Mouse (Mus musculus): ENCODE data around the gene Dhcr7. TPM values are rescaled to one million over a fixed set of nuclear protein-coding genes. Genes with fewer than 3 reads are reported as not detected.

The Dhcr7 gene
- polyA plus RNA-seq, 2 experiments, result 52.7 to 82.8 TPM

- Histone ChIP-seq H3K27me3 (ENCODE audit: control insufficient read depth, insufficient read depth, low read length) (no peaks in the 10 kb centered on the region), H3K9ac (ENCODE audit: low read depth, low read length, severe bottlenecking) (no peak overlapping the region), H3K4me2 (replicated peaks; ENCODE audit: low read depth, low read length, severe bottlenecking) (no peak overlapping the region), H3K4me1 (ENCODE audit: control insufficient read depth, insufficient read depth, low read length) (no peaks in the 10 kb centered on the region), H3K9me3 (ENCODE audit: control insufficient read depth, low read length) (no peaks in the 10 kb centered on the region), H3K36me3 (ENCODE audit: control insufficient read depth, insufficient read depth, low read length) (peaks cover 70% of the 10 kb centered on the region), H3K27ac (replicated peaks; ENCODE audit: low read depth, low read length) (no peak overlapping the region), H3K4me3 (replicated peaks; ENCODE audit: low read length) (no peak overlapping the region)
- WGBS, result 91% methylated on average over 5 of the region's 5 CpGs
- DNase-seq (ENCODE audit: low spot score) (no peak), ATAC-seq (ENCODE audit: low FRiP score, low read depth) (no peak)
- no peak for TF ChIP-seq POLR2A (IDR thresholded peaks at IDR 0.05; ENCODE audit: borderline replicate concordance, extremely low read depth, insufficient read depth, insufficient read length)
These were observed 17.2 kb downstream of the Dhcr7 start for GRCm38 (mm10) chr7:143840121-143840520.

- no peak overlapping the region for H3K9ac ChIP-seq (ENCODE audit: low read depth, low read length, severe bottlenecking)
- no peaks in the 10 kb centered on the region for H3K9me3 ChIP-seq (ENCODE audit: control insufficient read depth, low read length)
- H3K36me3 ChIP-seq (ENCODE audit: control insufficient read depth, insufficient read depth, low read length), result peaks cover 82% of the 10 kb centered on the region
- DNase-seq (ENCODE audit: low spot score) (no peak), ATAC-seq (ENCODE audit: low FRiP score, low read depth) (no peak)
- TF ChIP-seq POLR2A (IDR thresholded peaks at IDR 0.05; ENCODE audit: borderline replicate concordance, extremely low read depth, insufficient read depth, insufficient read length), result no peak
- H3K4me3 ChIP-seq (replicated peaks; ENCODE audit: low read length), result no peak overlapping the region
- H3K4me2 ChIP-seq (replicated peaks; ENCODE audit: low read depth, low read length, severe bottlenecking), result no peak overlapping the region
- WGBS, result 96% methylated on average over 8 of the region's 8 CpGs
- no peaks in the 10 kb centered on the region for H3K4me1 ChIP-seq (ENCODE audit: control insufficient read depth, insufficient read depth, low read length)
- no peak overlapping the region for H3K27ac ChIP-seq (replicated peaks; ENCODE audit: low read depth, low read length)
- no peaks in the 10 kb centered on the region for H3K27me3 ChIP-seq (ENCODE audit: control insufficient read depth, insufficient read depth, low read length)
These were observed 18.4 kb downstream of the Dhcr7 start for GRCm38 (mm10) chr7:143841301-143841700.

GRCm38 (mm10) chr7:143848127-143848767, 25.3 kb downstream of the Dhcr7 start:
- 87% methylated on average over 5 of the region's 5 CpGs for WGBS
- no peaks in the 10 kb centered on the region for H3K4me1 ChIP-seq (ENCODE audit: control insufficient read depth, insufficient read depth, low read length)
- H3K9ac ChIP-seq (ENCODE audit: low read depth, low read length, severe bottlenecking), result no peak overlapping the region
- ATAC-seq (ENCODE audit: low FRiP score, low read depth) (no peak), DNase-seq (ENCODE audit: low spot score) (no peak)
- TF ChIP-seq POLR2A (IDR thresholded peaks at IDR 0.05; ENCODE audit: borderline replicate concordance, extremely low read depth, insufficient read depth, insufficient read length), result no peak
- H3K36me3 ChIP-seq (ENCODE audit: control insufficient read depth, insufficient read depth, low read length), result peaks cover 58% of the 10 kb centered on the region
- H3K4me2 ChIP-seq (replicated peaks; ENCODE audit: low read depth, low read length, severe bottlenecking), result no peak overlapping the region
- no peak overlapping the region for H3K27ac ChIP-seq (replicated peaks; ENCODE audit: low read depth, low read length)
- H3K4me3 ChIP-seq (replicated peaks; ENCODE audit: low read length), result no peak overlapping the region
- H3K27me3 ChIP-seq (ENCODE audit: control insufficient read depth, insufficient read depth, low read length), result no peaks in the 10 kb centered on the region
- H3K9me3 ChIP-seq (ENCODE audit: control insufficient read depth, low read length), result no peaks in the 10 kb centered on the region

GRCm38 (mm10) chr7:143848768-143849482, 26.0 kb downstream of the Dhcr7 start:
- DNase-seq (ENCODE audit: low spot score), result no peak
- Histone ChIP-seq H3K4me1 (ENCODE audit: control insufficient read depth, insufficient read depth, low read length) (no peaks in the 10 kb centered on the region), H3K9me3 (ENCODE audit: control insufficient read depth, low read length) (no peaks in the 10 kb centered on the region), H3K4me2 (replicated peaks; ENCODE audit: low read depth, low read length, severe bottlenecking) (no peak overlapping the region), H3K27ac (replicated peaks; ENCODE audit: low read depth, low read length) (no peak overlapping the region), H3K9ac (ENCODE audit: low read depth, low read length, severe bottlenecking) (no peak overlapping the region), H3K4me3 (replicated peaks; ENCODE audit: low read length) (no peak overlapping the region), H3K27me3 (ENCODE audit: control insufficient read depth, insufficient read depth, low read length) (no peaks in the 10 kb centered on the region), H3K36me3 (ENCODE audit: control insufficient read depth, insufficient read depth, low read length) (peaks cover 51% of the 10 kb centered on the region)
- no peak for ATAC-seq (ENCODE audit: low FRiP score, low read depth)
- WGBS, result 76% methylated on average over 6 of the region's 8 CpGs
- TF ChIP-seq POLR2A (IDR thresholded peaks at IDR 0.05; ENCODE audit: borderline replicate concordance, extremely low read depth, insufficient read depth, insufficient read length), result no peak

- no peaks in the 10 kb centered on the region for H3K36me3 ChIP-seq (ENCODE audit: control insufficient read depth, insufficient read depth, low read length)
- 76% methylated on average over 2 of the region's 2 CpGs for WGBS
- no peaks in the 10 kb centered on the region for H3K9me3 ChIP-seq (ENCODE audit: control insufficient read depth, low read length)
- no peak within 1 kb of the TSS for H3K27ac ChIP-seq (replicated peaks; ENCODE audit: low read depth, low read length)
- no peak for TF ChIP-seq POLR2A (IDR thresholded peaks at IDR 0.05; ENCODE audit: borderline replicate concordance, extremely low read depth, insufficient read depth, insufficient read length)
- ATAC-seq (ENCODE audit: low FRiP score, low read depth), result no peak
- no peak within 1 kb of the TSS for H3K9ac ChIP-seq (ENCODE audit: low read depth, low read length, severe bottlenecking)
- no peaks in the 10 kb centered on the region for H3K27me3 ChIP-seq (ENCODE audit: control insufficient read depth, insufficient read depth, low read length)
- no peak within 1 kb of the TSS for H3K4me2 ChIP-seq (replicated peaks; ENCODE audit: low read depth, low read length, severe bottlenecking)
- no peaks in the 10 kb centered on the region for H3K4me1 ChIP-seq (ENCODE audit: control insufficient read depth, insufficient read depth, low read length)
- no peak within 1 kb of the TSS for H3K4me3 ChIP-seq (replicated peaks; ENCODE audit: low read length)
- no peak for DNase-seq (ENCODE audit: low spot score)
These were observed 43.6 kb downstream of the Dhcr7 start, which contains the start of gene Gm498 for GRCm38 (mm10) chr7:143866538-143866937. Gene Gm498, plus strand, starts transcription at chr7:143866838.

Data from limb, embryonic 14.5 days (tissue).